Mouse (Mus musculus) left cerebral cortex, adult 2 months (tissue): ENCODE measurements at regions not wholly inside any gene's neighbourhood (a gene's known extent, or its start where the extent isn't known, plus 50 kb on each side); places are given as distances from the start of the nearest gene placed in this dataset.
A peak's percentile ranks its signal among the peaks of the same experiment; 100 is the strongest.
"Not testable (repeated sequence)": the region's sequence is repeated elsewhere in the genome, so short reads cannot be mapped to it uniquely, and the experiment has no call there.

Experiments
- DNase-seq, 2 experiments: peaks; one replicate each; pipeline ENCODE4 v3.0.0; 2021 to 2022; ENCODE audit warnings: low spot score in 2 of 2, mixed read lengths in 1 of 2; ENCODE audit errors: extremely low spot score in 1 of 2
- H3K27ac ChIP-seq: fragments of 200-600 bp; 2 replicates; pipeline ENCODE4 v1.8.1; 2022
- H3K4me3 ChIP-seq: fragments of 200-600 bp; 2 replicates; pipeline ENCODE4 v1.8.1; 2022
- CTCF ChIP-seq: fragments of 200-600 bp; IDR thresholded peaks from 2 replicates; pipeline ENCODE4 v1.8.1; 2022; ENCODE audit warnings: antibody characterized with exemption, mild to moderate bottlenecking, moderate library complexity
- intact Hi-C: fragments of 180-260 bp; cut with DNase I; formaldehyde crosslinking; loops from one replicate; pipeline ENCODE4 v1.15.1; 2025

DNA sequence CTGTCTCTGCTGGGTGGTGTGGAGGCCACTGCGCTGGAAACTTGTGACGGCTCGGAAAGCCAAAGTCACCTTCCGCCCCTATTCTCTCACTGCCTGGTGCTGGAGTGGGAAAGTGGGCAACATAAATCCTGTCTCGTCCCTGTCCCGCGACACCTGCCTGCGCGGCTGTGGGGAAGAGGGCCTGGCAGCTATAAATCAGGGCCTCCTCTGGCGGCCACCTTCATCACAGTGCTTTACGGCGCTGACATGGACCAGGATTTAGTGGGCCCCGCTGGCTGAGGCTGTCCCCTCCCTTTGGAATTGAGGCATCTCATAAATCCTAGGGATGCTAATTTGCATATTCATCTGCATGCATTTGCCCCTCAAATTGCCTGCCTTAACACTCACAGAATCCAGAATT, 287.1 kb downstream of the Cyp26b1 start:
- TF ChIP-seq CTCF, result no peak
- H3K27ac ChIP-seq, result no peak overlapping the region
- DNase-seq, result no peak
- intact Hi-C loops, result no loop called here
- H3K4me3 ChIP-seq, result no peak overlapping the region

DNA sequence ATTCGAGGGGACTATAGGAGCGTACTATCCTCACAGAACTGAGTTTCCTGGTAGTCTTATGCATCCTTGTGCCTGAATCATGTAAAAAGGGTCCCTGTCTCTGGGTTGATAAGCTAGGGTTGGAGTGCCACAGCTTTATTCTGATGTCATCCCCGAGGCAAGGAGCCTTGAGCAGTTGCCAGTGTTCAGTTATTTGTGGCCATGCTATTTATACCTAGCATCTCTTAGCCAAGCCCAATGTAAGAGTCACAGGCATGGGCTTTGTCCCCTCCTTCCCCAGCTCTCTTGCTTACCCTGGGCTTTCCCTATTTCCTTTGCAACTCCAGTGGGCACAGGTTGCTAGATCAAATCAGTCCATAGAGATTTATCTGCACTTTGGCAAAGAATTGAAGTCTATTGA, 288.6 kb downstream of the Cyp26b1 start:
- intact Hi-C loops, result no loop called here
- Histone ChIP-seq H3K27ac (no peak overlapping the region), H3K4me3 (no peak overlapping the region)
- no peak for DNase-seq
- no peak for TF ChIP-seq CTCF

DNA sequence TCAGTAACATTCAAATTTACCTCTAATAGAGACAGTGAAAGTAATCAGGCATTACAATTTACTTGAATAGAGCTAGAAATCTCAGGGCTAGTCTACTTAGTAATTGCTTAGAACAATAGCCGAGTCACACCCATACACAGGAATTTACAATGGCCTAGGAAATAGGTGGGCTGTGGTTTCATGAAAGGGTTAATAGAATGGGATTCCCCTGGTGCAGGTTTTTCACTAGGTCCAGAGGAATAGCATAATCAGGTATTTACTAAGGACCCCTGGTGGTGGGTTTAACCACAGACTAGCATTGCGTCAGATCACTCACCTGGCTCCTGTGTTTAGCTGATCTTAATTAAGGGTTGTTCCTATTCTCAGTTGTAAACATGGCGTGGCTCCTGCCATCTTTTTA, 290.8 kb downstream of the Cyp26b1 start:
- H3K4me3 ChIP-seq, H3K27ac ChIP-seq, intact Hi-C loops, DNase-seq: not testable (repeated sequence)

DNA sequence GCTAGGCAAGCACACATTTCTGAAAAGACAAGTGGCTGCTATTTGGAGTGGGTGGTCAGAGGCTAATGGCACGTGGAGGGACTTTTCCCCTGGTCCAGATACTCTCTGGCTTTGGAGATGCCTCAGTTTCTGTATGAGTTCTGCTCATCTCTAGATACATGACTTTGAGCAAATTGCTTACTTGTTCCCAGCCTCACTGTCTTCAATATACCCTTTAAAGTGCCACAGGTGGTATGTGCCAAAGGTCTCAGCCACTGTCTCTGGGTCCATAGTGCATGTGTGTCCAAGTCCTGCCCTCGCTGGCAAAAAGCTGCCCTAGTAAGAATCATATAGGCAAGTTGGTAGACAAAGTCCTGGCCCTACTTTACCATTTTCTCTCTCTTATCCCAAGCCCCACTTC, 291.5 kb downstream of the Dysf start:
- no peak overlapping the region for H3K27ac ChIP-seq
- DNase-seq, result no peak

DNA sequence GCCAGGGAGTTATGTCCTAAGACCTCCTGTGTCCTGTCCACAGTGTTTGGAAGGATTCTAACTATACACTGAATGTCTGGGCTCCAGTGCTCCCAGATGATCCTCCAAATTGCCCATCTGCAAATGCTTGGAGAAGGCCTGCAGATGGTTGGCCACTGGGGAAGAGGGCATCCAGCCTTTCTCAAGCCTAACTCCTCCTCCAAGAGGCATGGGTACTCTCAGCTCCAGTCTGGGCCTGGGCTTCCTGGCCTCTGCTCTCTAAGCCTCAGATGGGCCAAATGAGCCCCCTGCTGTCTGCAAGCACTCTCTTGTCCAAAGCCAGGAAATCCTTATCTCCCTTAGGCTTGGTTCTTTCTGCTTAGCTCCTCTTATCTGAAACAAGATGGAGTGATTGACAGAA, 290.8 kb downstream of the Dysf start:
- TF ChIP-seq CTCF, result no peak
- intact Hi-C loops, result no loop called here
- H3K27ac ChIP-seq, result no peak overlapping the region

More for the DNA sequence above, 291.5 kb downstream of the Dysf start:
- no peak for TF ChIP-seq CTCF
- intact Hi-C loops, result no loop called here
- H3K4me3 ChIP-seq, result no peak overlapping the region

DNA sequence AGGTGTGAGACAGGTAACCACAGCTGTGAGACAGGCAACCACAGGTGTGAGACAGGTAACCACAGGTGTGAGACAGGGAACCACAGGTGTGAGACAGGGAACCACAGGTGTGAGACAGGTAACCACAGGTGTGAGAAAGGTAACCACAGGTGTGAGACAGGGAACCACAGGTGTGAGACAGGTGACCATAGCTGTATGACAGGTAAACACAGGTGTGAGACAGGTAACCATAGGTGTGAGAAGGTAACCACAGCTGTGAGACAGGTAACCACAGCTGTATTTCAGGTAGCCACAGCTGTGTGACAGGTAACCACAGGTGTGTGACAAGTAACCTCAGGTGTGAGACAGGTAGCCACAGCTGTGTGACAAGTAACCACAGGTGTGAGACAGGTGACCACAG, 265.5 kb downstream of the Dysf start:
- DNase-seq, H3K27ac ChIP-seq, intact Hi-C loops, H3K4me3 ChIP-seq: not testable (repeated sequence)

More for the DNA sequence above, 290.8 kb downstream of the Dysf start:
- H3K4me3 ChIP-seq, result no peak overlapping the region
- DNase-seq, result no peak

DNA sequence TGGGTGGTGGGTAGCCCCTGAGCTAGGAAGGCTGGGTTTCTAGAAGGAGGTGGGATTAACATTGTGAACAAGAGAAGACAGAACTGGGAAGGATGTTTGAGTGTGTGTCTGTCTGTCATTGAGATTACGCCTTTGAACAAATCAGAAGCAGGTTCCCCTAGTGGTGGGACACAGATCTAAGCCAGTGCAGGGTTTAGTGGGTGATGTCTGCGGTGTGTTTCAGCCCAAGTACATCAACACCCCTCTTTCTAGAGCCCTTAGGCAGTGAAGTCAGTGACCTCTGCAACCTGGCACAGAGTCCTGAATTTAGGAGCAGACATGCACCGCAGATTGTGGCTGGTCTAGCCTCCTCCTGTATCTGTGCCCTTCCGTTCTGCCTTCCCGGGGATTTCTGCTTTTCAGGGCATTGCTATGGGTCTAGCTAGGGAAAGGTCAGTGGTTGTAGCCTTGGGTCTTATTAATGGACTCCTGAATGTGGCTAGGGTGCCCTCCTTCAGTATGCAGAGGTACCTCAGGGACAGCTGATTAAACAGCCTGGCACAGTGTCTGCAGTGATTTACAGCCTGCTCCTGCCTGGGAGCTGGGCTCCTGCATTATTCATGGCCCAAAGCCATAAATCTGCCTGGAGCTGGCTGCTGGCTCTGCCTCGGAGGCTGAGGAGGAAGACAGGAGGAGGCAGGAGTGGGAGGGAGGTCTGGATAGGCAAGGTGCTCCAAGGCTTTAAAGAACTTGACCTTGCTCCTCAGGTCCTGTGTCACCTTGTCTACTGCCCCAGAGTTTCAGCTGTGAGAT, 264.3 kb downstream of the Dysf start:
- no peak overlapping the region for H3K4me3 ChIP-seq
- intact Hi-C loops, result no loop called here
- peak; percentile 23 to 25 for DNase-seq
- H3K27ac ChIP-seq, result no peak overlapping the region
- TF ChIP-seq CTCF, result peak; percentile 36; the same call in 1 of the 2 replicates

DNA sequence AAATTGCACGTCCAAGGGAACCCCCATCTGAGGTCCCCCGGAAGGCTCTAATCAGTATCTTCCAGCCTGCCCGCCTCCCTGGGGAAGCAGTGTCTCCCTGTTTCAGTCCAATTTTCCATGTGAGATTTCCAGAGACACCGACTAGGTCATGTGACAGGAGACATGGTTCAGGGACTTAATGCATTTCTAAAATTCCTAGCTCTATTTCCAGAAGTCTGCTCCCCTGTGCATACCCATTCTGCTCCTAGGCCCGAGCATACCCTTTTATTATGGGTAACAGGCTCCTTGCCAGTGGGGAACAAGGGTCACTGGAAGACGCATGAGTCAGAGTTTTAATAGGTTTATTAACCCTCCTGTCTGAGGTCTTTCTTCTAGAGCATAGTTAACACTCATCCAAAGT, 263.6 kb downstream of the Dysf start:
- no peak for TF ChIP-seq CTCF
- intact Hi-C loops, result no loop called here
- no peak for DNase-seq

DNA sequence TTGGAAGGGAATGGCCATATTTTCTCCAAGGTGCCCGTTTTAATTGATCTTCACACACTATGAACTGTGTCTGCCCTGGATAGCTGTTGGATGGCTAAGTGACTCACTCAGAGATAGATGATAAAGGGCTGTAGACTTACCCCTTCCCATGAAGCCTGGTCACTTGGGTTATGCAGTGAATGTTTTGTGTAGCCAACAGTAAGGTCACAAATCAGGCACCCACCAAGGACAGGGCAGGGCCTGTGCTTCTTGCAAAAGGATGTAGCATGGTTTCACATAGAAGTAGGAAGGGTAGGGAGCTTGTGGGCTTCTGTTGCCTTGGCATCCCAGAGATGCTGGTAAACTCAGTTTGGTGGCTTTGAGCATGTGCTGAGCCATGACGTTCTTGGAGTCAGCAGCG, 263.1 kb downstream of the Dysf start:
- no peak for TF ChIP-seq CTCF
- no peak for DNase-seq
- Histone ChIP-seq H3K27ac (no peak overlapping the region), H3K4me3 (no peak overlapping the region)
- intact Hi-C loops, result no loop called here

More for the DNA sequence above, 263.6 kb downstream of the Dysf start:
- Histone ChIP-seq H3K4me3 (no peak overlapping the region), H3K27ac (no peak overlapping the region)

DNA sequence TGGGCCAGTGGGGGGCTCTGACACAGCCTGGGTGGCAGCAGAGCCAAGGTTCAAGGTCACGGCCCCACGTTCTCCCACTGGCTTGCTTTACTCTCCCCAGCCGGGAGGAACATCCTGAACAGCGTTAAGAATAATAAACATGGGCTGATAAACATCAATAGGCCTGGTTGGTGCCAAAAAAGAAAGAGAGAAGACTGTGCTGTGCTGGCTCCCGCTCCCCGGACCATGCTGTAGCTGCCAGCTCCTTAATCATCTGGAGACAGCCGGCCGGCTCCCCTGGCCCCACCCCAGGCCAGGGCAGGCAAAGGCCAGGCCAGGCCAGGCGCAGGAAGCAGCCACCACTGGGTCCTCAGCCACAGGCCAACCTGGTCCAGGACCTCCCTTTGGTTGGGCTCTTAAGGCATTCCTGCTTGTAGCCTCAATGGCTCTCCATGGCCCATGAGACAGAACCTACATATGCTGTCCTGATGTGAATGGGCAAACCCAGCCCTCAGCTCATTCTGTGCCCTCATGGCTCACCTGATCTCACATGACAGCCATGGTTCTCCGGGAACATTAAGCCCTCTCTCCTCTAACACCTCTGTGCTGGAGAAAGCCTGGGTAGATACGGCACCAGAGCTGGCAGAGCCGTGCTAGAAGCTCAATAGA, 262.3 kb downstream of the Dysf start:
- intact Hi-C loops, result no loop called here
- Histone ChIP-seq H3K27ac (no peak overlapping the region), H3K4me3 (no peak overlapping the region)
- no peak for TF ChIP-seq CTCF
- DNase-seq, result no peak

DNA sequence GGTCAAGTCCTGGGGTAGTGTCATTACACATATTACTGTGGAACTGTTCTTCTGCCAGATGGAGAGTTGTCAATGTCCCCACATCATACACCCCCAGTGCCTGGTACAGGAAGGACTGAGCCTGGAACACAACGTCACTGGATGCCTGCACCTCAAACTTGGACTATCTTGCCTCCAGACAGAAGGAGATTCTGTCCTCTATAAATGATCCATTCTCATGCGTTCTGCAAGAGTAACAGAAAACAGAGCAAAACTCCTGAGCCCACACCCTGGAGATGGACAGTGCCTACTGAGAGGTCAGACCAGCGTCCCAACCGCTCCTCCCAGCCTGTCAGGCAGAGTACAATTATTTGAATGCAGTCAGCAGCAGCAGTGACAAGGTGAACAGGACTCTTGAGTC, 261.1 kb downstream of the Dysf start:
- no peak for TF ChIP-seq CTCF
- Histone ChIP-seq H3K4me3 (no peak overlapping the region), H3K27ac (no peak overlapping the region)
- DNase-seq, result no peak
- intact Hi-C loops, result no loop called here

DNA sequence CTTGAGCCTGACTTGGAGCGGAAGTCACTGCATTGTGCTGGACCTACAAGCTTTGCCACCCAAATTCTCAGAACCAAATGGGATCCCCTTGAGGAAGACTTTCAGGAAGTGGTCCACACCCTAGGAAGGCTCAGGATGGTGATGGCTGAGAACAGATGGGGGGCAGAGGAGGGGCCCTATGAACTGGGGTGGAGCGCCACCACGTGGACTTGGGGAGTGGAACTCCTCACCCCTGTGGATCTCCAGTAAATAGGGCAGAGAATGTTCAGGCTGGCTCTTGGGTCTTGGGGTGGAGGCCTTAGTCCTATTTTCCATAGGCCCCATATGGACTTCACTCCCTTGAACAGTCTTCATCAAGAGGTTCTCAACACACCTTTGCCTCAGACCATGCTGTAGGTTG, 260.6 kb downstream of the Dysf start:
- DNase-seq, result no peak
- H3K4me3 ChIP-seq, result no peak overlapping the region
- no peak overlapping the region for H3K27ac ChIP-seq
- no peak; the same call in 1 of the 2 replicates for TF ChIP-seq CTCF
- intact Hi-C loops, result no loop called here

DNA sequence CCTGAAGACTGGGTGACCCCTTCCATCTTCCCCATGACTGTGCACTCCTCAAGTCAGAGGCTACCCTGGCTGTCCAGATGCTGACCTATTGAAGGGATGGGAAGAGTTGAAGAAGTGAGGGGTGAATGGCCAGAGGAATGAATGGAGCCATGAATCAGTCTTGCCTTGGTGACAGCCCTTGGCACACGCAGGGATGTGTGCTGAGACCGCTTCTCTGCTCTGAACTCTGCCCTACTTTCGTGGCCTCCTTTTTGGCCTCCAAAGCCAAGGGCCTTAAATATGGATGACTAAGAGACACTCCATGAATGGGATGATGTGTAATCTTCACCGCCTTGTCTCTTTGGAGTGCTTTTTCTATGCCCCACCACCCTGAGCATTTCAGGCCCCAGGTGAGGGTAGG, 259.7 kb downstream of the Dysf start:
- no peak for DNase-seq
- TF ChIP-seq CTCF, result no peak
- no peak overlapping the region for H3K27ac ChIP-seq
- intact Hi-C loops, result no loop called here
- H3K4me3 ChIP-seq, result no peak overlapping the region
